Mouse (Mus musculus): ENCODE results near the gene Zgrf1. TPM values are rescaled to one million over a fixed set of nuclear protein-coding genes. Genes with fewer than 3 reads are reported as not detected.

The Zgrf1 gene
- 3.6 TPM for polyA plus RNA-seq (2017; shearing (Covaris generic))

DNA sequence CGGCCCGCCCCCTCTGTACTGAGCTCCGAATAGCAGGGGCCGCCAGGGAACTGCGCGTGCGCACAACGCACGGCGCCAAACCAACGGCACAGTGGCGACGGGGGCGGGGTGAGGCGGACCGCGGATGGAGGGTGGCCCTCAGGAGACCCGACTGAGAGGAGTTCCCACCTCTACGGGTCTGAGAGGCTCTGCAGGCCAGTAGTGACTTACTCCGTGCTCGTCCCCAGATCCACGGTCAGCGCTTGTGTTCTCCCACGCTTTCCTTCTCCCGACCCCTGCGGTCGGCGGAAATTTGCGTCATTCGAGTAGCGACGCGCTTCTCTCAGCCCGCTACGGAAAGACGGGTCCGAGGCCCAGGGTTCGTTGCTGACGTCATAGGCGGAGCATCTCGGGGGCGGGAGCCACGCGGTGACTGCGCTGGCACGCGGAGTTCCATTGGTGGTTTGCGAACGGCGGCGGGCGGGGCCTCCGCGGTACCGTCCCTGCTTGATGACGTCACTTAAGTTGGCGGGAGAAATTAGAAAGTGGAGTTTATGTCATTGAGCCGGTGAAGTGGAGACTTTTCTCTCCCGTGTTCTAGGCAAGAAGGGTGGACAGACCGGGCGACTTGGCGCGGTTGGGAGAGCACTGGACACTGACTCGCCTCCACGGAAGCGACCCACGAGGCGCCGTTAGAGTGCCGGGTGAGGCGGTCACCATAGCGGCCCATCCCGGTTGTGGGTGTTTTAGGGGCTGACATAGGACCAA is at the start of gene Zgrf1, which contains the start of gene Larp7:
TSS of gene Zgrf1 (plus strand) at position 517 of the 747 bp plus-strand sequence.
TSS of gene Larp7 (minus strand) at position 377 of the 747 bp plus-strand sequence.

GRCm38 (mm10) chr3:127633080-127634032 is 80.1 kb downstream of the Zgrf1 start, which contains the start of gene Neurog2:
Gene Neurog2 (plus strand): TSS chr3:127633135.

Other genes starting within 250 kb of the Zgrf1 start
- gene Ank2, start 54.1 kb upstream of the Zgrf1 start, polyA plus RNA-seq (2017; shearing (Covaris generic)), result 0.78 TPM
- 79.8 TPM for gene Larp7, start 140 bp upstream of the Zgrf1 start, polyA plus RNA-seq (2017; shearing (Covaris generic))
- not detected for gene Neurog2, start 79.6 kb downstream of the Zgrf1 start, polyA plus RNA-seq (2017; shearing (Covaris generic))
- 0.78 TPM for gene Alpk1, start 227.0 kb downstream of the Zgrf1 start, polyA plus RNA-seq (2017; shearing (Covaris generic))
- not detected for gene Tifa, start 236.3 kb downstream of the Zgrf1 start, polyA plus RNA-seq (2017; shearing (Covaris generic))